Mouse (Mus musculus): ENCODE results near the gene Rnf187.

The Rnf187 gene

GRCm38 (mm10) chr11:58903511-58904409, 35.0 kb downstream of the Rnf187 start, which contains the start of gene Zfp39:
Gene Zfp39, minus strand, starts transcription at chr11:58904225.
- DNase-seq (ENCODE audit: low spot score in 2 of 2), result peak; percentile 98 to 99

GRCm38 (mm10) chr11:58901080-58901479, 37.6 kb downstream of the Rnf187 start:
- peak in 1 of 2 experiments; percentile 48 for DNase-seq (ENCODE audit: low spot score in 2 of 2)

DNA sequence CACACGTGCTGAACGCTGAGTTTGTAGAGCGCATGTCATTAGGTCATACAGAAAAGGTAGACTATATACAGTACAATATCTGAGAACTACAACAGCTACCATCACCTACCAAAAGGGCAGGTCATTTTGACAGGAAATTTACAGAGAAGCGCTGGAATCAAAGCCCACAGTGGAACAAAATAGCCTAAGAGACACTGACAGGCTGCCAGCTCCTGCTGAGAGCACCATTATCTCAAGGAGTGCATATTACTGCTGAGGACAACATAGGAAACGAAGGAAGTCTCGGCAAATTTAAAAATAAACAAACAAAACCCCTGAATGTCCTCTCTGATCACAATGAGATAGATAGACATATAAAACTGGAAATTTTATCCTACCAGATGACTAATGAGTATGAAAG, 41.2 kb downstream of the Rnf187 start:
- no peak for DNase-seq (ENCODE audit: low spot score in 2 of 2)

- no peak for DNase-seq (ENCODE audit: low spot score in 2 of 2)
Measured at GRCm38 (mm10) chr11:58894456-58894855, 44.3 kb downstream of the Rnf187 start.

GRCm38 (mm10) chr11:58890511-58890910, 48.2 kb downstream of the Rnf187 start:
- no peak for DNase-seq (ENCODE audit: low spot score in 2 of 2)

- no peak for DNase-seq (ENCODE audit: low spot score in 2 of 2)
Measured at GRCm38 (mm10) chr11:58883756-58884155, 55.0 kb downstream of the Rnf187 start.

Data from spleen, postnatal 4 days (tissue).